Mouse (Mus musculus) urinary bladder, postnatal 25 days (tissue): ENCODE results near the gene Kcnk7.

Experiments used
- DNase-seq: peaks from one replicate; pipeline ENCODE4 v3.0.0; 2022; ENCODE audit warnings: low spot score

The Kcnk7 gene

GRCm38 (mm10) chr19:5756321-5756985 lies 52.3 kb downstream of the Kcnk7 start:
- no peak for DNase-seq
